Mouse (Mus musculus): Measurements from ENCODE around the gene B4galt2. TPM values are rescaled to one million over a fixed set of nuclear protein-coding genes. Genes with fewer than 3 reads are reported as not detected.

B4galt2 gene
- polyA plus RNA-seq, 1 experiment from 2014 or later = 47.9 TPM

DNA sequence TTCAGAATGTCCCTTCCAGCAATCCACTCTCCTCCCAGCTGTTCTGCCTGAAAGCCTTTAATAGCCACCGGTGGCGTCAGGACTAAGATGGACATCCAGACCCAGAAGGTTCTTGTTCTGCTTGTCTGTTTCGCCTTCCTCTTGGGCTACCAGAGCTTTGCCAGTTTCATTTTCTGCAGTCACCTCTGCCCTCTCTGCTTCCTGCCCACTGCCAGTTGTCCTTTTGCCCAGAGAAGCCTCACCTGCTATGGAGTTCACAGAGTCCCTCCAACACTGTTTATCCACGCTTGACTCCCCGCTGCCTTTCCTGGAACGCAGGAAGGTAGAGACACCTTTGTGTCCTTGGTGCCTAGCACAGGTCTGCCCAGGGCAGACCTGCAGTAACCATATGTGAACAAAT lies 43.9 kb downstream of the B4galt2 start:
- Histone ChIP-seq H3K4me1 (replicated peaks; ENCODE audit: control insufficient read depth, insufficient read depth, low read length) (peaks cover 10% of the 10 kb centered on the region), H3K9ac (replicated peaks; ENCODE audit: low read depth, low read length) (no peak overlapping the region)
- WGBS = 79% methylated on average over 6 of the region's 6 CpGs

GRCm38 (mm10) chr4:117837271-117837670 lies 46.0 kb downstream of the B4galt2 start:
- no peaks in the 10 kb centered on the region for H3K9me3 ChIP-seq (ENCODE audit: control insufficient read depth, low read length)
- H3K4me1 ChIP-seq (replicated peaks; ENCODE audit: control insufficient read depth, insufficient read depth, low read length) = peaks cover 11% of the 10 kb centered on the region
- no peak overlapping the region for H3K9ac ChIP-seq (replicated peaks; ENCODE audit: low read depth, low read length)
- no peak overlapping the region for H3K27ac ChIP-seq (ENCODE audit: low read length)
- no peak overlapping the region for H3K4me3 ChIP-seq (replicated peaks; ENCODE audit: low read length)
- H3K27me3 ChIP-seq (replicated peaks; ENCODE audit: control insufficient read depth, insufficient read depth, low read length) = no peaks in the 10 kb centered on the region
- no peak for ATAC-seq
- no peak overlapping the region for H3K4me2 ChIP-seq (ENCODE audit: low read length)
- no peaks in the 10 kb centered on the region for H3K36me3 ChIP-seq (ENCODE audit: control insufficient read depth, insufficient read depth)
- WGBS = 68% methylated on average over 4 of the region's 4 CpGs

More for the DNA sequence above, 43.9 kb downstream of the B4galt2 start:
- H3K27me3 ChIP-seq (replicated peaks; ENCODE audit: control insufficient read depth, insufficient read depth, low read length) = no peaks in the 10 kb centered on the region
- H3K4me2 ChIP-seq (ENCODE audit: low read length) = no peak overlapping the region
- H3K4me3 ChIP-seq (replicated peaks; ENCODE audit: low read length) = no peak overlapping the region
- no peak overlapping the region for H3K27ac ChIP-seq (ENCODE audit: low read length)
- no peaks in the 10 kb centered on the region for H3K36me3 ChIP-seq (ENCODE audit: control insufficient read depth, insufficient read depth)
- H3K9me3 ChIP-seq (ENCODE audit: control insufficient read depth, low read length) = no peaks in the 10 kb centered on the region
- no peak for ATAC-seq

GRCm38 (mm10) chr4:117836204-117836767 lies 47.0 kb downstream of the B4galt2 start:
- Histone ChIP-seq H3K27me3 (replicated peaks; ENCODE audit: control insufficient read depth, insufficient read depth, low read length) (no peaks in the 10 kb centered on the region), H3K36me3 (ENCODE audit: control insufficient read depth, insufficient read depth) (no peaks in the 10 kb centered on the region), H3K9ac (replicated peaks; ENCODE audit: low read depth, low read length) (peak overlapping the region; percentile 79), H3K4me1 (replicated peaks; ENCODE audit: control insufficient read depth, insufficient read depth, low read length) (peaks cover 11% of the 10 kb centered on the region), H3K27ac (ENCODE audit: low read length) (peak overlapping the region; percentile 77), H3K4me3 (replicated peaks; ENCODE audit: low read length) (peak overlapping the region; percentile 79), H3K9me3 (ENCODE audit: control insufficient read depth, low read length) (no peaks in the 10 kb centered on the region), H3K4me2 (ENCODE audit: low read length) (peak overlapping the region; percentile 98)
- whole genome bisulfite sequencing = under 1% methylated on average over 45 of the region's 48 CpGs
- peak; percentile 92 for ATAC-seq

- Histone ChIP-seq H3K9me3 (ENCODE audit: control insufficient read depth, low read length) (no peaks in the 10 kb centered on the region), H3K27me3 (replicated peaks; ENCODE audit: control insufficient read depth, insufficient read depth, low read length) (no peaks in the 10 kb centered on the region), H3K4me1 (replicated peaks; ENCODE audit: control insufficient read depth, insufficient read depth, low read length) (peaks cover 11% of the 10 kb centered on the region), H3K4me2 (ENCODE audit: low read length) (peak overlapping the region; percentile 98), H3K9ac (replicated peaks; ENCODE audit: low read depth, low read length) (peak overlapping the region; percentile 79), H3K27ac (ENCODE audit: low read length) (peak overlapping the region; percentile 77), H3K4me3 (replicated peaks; ENCODE audit: low read length) (peak overlapping the region; percentile 79), H3K36me3 (ENCODE audit: control insufficient read depth, insufficient read depth) (no peaks in the 10 kb centered on the region)
- 0% methylated on average over 60 of the region's 60 CpGs for WGBS
- peak; percentile 22 for ATAC-seq
Observed at GRCm38 (mm10) chr4:117835531-117836111, 47.7 kb downstream of the B4galt2 start.

DNA sequence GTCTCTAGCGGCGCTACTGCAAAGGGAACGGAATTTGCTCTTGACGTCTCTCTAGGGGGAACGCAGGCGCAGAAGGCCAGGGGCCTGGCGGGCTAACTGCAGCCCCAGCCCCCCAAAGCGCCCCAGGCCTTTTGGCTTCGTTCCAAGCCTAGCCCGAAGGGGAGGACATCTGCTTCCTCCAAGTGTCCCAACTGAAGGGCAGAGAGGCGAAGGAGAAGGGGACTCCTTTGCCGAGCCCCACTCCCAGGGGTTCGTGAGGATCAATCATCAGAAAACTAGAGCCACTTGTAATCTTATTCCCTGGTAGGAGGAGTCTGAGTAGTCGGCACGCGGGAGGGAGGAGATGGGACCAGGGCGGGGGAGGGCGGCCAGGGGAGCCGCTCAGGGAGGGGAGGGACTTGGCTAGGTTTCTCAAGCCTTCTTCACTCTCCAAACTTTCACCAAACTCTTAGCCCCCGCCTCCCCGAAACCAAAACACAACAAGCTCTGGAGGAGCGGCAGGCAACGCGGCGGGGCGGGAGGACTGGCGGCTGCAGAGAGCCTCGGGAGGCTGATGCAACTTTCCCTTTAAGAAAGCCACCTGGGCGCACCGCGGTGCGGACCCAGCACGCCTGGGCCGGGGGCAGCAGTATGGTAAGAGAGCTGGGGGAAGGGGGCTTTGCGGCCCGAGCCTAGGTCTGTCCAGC lies 48.3 kb downstream of the B4galt2 start:
- peak; percentile 37 for ATAC-seq
- peak overlapping the region; percentile 98 for H3K4me2 ChIP-seq (ENCODE audit: low read length)
- peak overlapping the region; percentile 77 for H3K27ac ChIP-seq (ENCODE audit: low read length)
- no peaks in the 10 kb centered on the region for H3K9me3 ChIP-seq (ENCODE audit: control insufficient read depth, low read length)
- WGBS = under 1% methylated on average over 32 of the region's 36 CpGs
- no peaks in the 10 kb centered on the region for H3K27me3 ChIP-seq (replicated peaks; ENCODE audit: control insufficient read depth, insufficient read depth, low read length)
- peak overlapping the region; percentile 79 for H3K9ac ChIP-seq (replicated peaks; ENCODE audit: low read depth, low read length)
- H3K4me1 ChIP-seq (replicated peaks; ENCODE audit: control insufficient read depth, insufficient read depth, low read length) = peaks cover 12% of the 10 kb centered on the region
- no peaks in the 10 kb centered on the region for H3K36me3 ChIP-seq (ENCODE audit: control insufficient read depth, insufficient read depth)
- H3K4me3 ChIP-seq (replicated peaks; ENCODE audit: low read length) = peak overlapping the region; percentile 79

GRCm38 (mm10) chr4:117834457-117834844 lies 48.8 kb downstream of the B4galt2 start, which contains the start of gene Slc6a9:
TSS of gene Slc6a9 (plus strand) at chr4:117834506.
- peak within 1 kb of the TSS; percentile 98 for H3K4me2 ChIP-seq (ENCODE audit: low read length)
- H3K4me3 ChIP-seq (replicated peaks; ENCODE audit: low read length) = peak within 1 kb of the TSS; percentile 79
- 21% methylated on average over 3 of the region's 3 CpGs for WGBS
- no peaks in the 10 kb centered on the region for H3K36me3 ChIP-seq (ENCODE audit: control insufficient read depth, insufficient read depth)
- H3K27me3 ChIP-seq (replicated peaks; ENCODE audit: control insufficient read depth, insufficient read depth, low read length) = no peaks in the 10 kb centered on the region
- no peak for ATAC-seq
- no peaks in the 10 kb centered on the region for H3K9me3 ChIP-seq (ENCODE audit: control insufficient read depth, low read length)
- peaks cover 17% of the 10 kb centered on the region for H3K4me1 ChIP-seq (replicated peaks; ENCODE audit: control insufficient read depth, insufficient read depth, low read length)
- H3K9ac ChIP-seq (replicated peaks; ENCODE audit: low read depth, low read length) = peak within 1 kb of the TSS; percentile 79
- H3K27ac ChIP-seq (ENCODE audit: low read length) = peak within 1 kb of the TSS; percentile 77

GRCm38 (mm10) chr4:117831920-117832691 lies 51.2 kb downstream of the B4galt2 start:
- peaks cover 17% of the 10 kb centered on the region for H3K4me1 ChIP-seq (replicated peaks; ENCODE audit: control insufficient read depth, insufficient read depth, low read length)
- H3K27me3 ChIP-seq (replicated peaks; ENCODE audit: control insufficient read depth, insufficient read depth, low read length) = no peaks in the 10 kb centered on the region
- H3K4me3 ChIP-seq (replicated peaks; ENCODE audit: low read length) = no peak overlapping the region
- no peak for ATAC-seq
- H3K36me3 ChIP-seq (ENCODE audit: control insufficient read depth, insufficient read depth) = no peaks in the 10 kb centered on the region
- no peaks in the 10 kb centered on the region for H3K9me3 ChIP-seq (ENCODE audit: control insufficient read depth, low read length)
- no peak overlapping the region for H3K4me2 ChIP-seq (ENCODE audit: low read length)
- WGBS = 78% methylated on average over 9 of the region's 9 CpGs
- no peak overlapping the region for H3K9ac ChIP-seq (replicated peaks; ENCODE audit: low read depth, low read length)
- no peak overlapping the region for H3K27ac ChIP-seq (ENCODE audit: low read length)

- no peak overlapping the region for H3K9ac ChIP-seq (replicated peaks; ENCODE audit: low read depth, low read length)
- no peaks in the 10 kb centered on the region for H3K36me3 ChIP-seq (ENCODE audit: control insufficient read depth, insufficient read depth)
- no peak overlapping the region for H3K4me2 ChIP-seq (ENCODE audit: low read length)
- no peaks in the 10 kb centered on the region for H3K9me3 ChIP-seq (ENCODE audit: control insufficient read depth, low read length)
- H3K4me3 ChIP-seq (replicated peaks; ENCODE audit: low read length) = no peak overlapping the region
- H3K27ac ChIP-seq (ENCODE audit: low read length) = no peak overlapping the region
- H3K4me1 ChIP-seq (replicated peaks; ENCODE audit: control insufficient read depth, insufficient read depth, low read length) = peaks cover 17% of the 10 kb centered on the region
- ATAC-seq = no peak
- H3K27me3 ChIP-seq (replicated peaks; ENCODE audit: control insufficient read depth, insufficient read depth, low read length) = no peaks in the 10 kb centered on the region
- WGBS = 69% methylated on average over 2 of the region's 2 CpGs
Observed at GRCm38 (mm10) chr4:117831499-117831898, 51.8 kb downstream of the B4galt2 start.

- Histone ChIP-seq H3K4me3 (replicated peaks; ENCODE audit: low read length) (no peak overlapping the region), H3K9ac (replicated peaks; ENCODE audit: low read depth, low read length) (no peak overlapping the region), H3K9me3 (ENCODE audit: control insufficient read depth, low read length) (no peaks in the 10 kb centered on the region), H3K36me3 (ENCODE audit: control insufficient read depth, insufficient read depth) (no peaks in the 10 kb centered on the region), H3K27me3 (replicated peaks; ENCODE audit: control insufficient read depth, insufficient read depth, low read length) (no peaks in the 10 kb centered on the region), H3K27ac (ENCODE audit: low read length) (no peak overlapping the region), H3K4me2 (ENCODE audit: low read length) (no peak overlapping the region), H3K4me1 (replicated peaks; ENCODE audit: control insufficient read depth, insufficient read depth, low read length) (peaks cover 17% of the 10 kb centered on the region)
- ATAC-seq = no peak
- 90% methylated on average over 9 of the region's 9 CpGs for WGBS
Observed at GRCm38 (mm10) chr4:117830801-117831200, 52.5 kb downstream of the B4galt2 start.

Data from forebrain, embryonic 16.5 days (tissue).